Mouse (Mus musculus) bone marrow macrophage, adult 2 months (primary cell): ENCODE measurements at regions not wholly inside any gene's neighbourhood (a gene's known extent, or its start where the extent isn't known, plus 50 kb on each side); places are given as distances from the start of the nearest gene placed in this dataset.

ENCODE experiments used
- CTCF ChIP-seq: IDR thresholded peaks from 2 replicates; pipeline ENCODE4 v1.5.1; 2012; ENCODE audit warnings: low read depth, mild to moderate bottlenecking, low read length, moderate library complexity
- POLR2A ChIP-seq: IDR thresholded peaks from 2 replicates; pipeline ENCODE4 v1.6.1; 2012; ENCODE audit warnings: mild to moderate bottlenecking, low read depth, low read length, borderline replicate concordance

DNA sequence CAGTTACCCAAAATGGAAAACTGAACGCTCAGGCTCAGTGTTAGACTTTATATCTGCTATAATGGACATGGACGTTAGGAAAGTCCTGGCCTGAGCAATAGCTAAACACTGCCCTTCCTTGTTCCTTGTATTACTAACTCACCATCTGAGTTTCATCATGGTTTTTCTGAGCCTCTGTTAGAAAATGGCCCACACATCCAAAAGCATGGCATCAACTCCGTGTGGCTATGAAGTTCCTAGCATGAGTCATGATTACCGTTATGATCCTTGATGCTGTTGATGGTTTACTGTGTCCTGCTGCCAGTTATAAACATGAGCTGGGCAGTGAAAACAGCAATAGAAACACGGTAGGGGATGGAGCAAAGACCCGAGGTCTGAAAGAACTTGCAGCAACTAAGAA is 318.4 kb upstream of the Tenm4 start:
- TF ChIP-seq CTCF: no peak
- TF ChIP-seq POLR2A: no peak
